Comparison of ENCODE assay signal across 10 mouse cellular contexts in the genomic region with DNA sequence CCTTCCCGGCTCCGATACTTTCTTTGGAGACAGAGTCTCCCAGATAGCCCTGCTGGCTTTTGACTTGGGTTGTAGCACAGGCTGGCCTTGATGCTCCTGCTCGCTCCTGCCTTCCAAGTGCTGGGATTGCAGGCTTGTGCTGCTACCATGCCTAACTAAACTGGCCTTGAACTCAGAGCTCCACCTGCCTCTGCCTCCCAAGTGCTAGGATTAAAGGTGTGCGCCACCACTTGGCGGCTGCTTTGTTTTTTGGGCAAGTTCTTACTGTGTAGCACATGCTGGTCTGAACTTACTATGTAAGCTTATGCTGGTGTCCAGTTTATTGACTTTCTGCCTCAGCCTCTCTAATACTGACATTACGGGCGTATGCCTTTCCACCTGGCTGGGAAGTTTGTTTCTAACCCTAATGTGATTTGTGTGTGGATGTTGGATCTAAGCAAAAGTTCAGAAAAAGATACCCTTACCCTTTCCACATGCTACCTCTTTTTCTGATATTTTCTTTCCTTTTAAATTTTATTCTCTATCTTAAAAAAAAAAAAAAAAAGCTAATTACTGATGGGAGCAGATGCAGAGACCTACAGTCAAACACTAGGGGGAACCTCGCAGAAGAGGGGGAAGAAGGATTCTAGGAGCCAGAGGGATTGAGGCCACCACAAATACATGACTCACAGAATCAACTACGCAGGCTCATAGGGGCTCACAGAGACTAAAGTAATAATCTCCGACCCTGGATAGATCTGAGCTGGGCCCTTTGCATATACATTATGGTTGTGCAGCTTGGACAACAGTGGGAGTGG. TPM values are rescaled to one million over a fixed set of nuclear protein-coding genes. Genes with fewer than 3 reads are reported as not detected.
DNase-seq lines count a peak whose midpoint lies in the region; ATAC-seq and TF ChIP-seq lines count a peak whose summit lies in the region.
"Had no signal": no experiment of that assay in that cellular context is flagged by ENCODE, and none has a peak within 500 bp of the region (broad histone marks: within the 10 kb centered on the region; RNA-seq: fewer than 3 reads in every experiment).

No protein-coding gene starts in this region.

- no peak overlapping the region for H3K9ac ChIP-seq in kidney, embryonic 14.5 days (ENCODE audit: low read depth, low read length)
- no peak overlapping the region for H3K9ac ChIP-seq in hindbrain, embryonic 14.5 days
- no peak overlapping the region for H3K9ac ChIP-seq in midbrain, embryonic 12.5 days (replicated peaks)

- H3K27me3 ChIP-seq in kidney, embryonic 14.5 days (ENCODE audit: control insufficient read depth, insufficient read depth, low read length) = no peaks in the 10 kb centered on the region
- no peaks in the 10 kb centered on the region for H3K27me3 ChIP-seq in G1E (ENCODE audit: insufficient read depth, low read length)
- H3K27me3 ChIP-seq in hindbrain, embryonic 14.5 days (ENCODE audit: control insufficient read depth, insufficient read depth, low read length) = no peaks in the 10 kb centered on the region
- no peaks in the 10 kb centered on the region for H3K27me3 ChIP-seq in midbrain, embryonic 12.5 days

- no peak overlapping the region for H3K27ac ChIP-seq in kidney, embryonic 14.5 days (ENCODE audit: low read depth, low read length)
- H3K27ac ChIP-seq in hindbrain, embryonic 14.5 days = no peak overlapping the region
- H3K27ac ChIP-seq in midbrain, embryonic 12.5 days (replicated peaks) = no peak overlapping the region

- no peak for TF ChIP-seq CTCF in G1E (IDR thresholded peaks at IDR 0.05; ENCODE audit: low read depth, low read length)

- H3K36me3 ChIP-seq in kidney, embryonic 14.5 days (ENCODE audit: control insufficient read depth, insufficient read depth, low read length) = peaks cover 38% of the 10 kb centered on the region
- H3K36me3 ChIP-seq in G1E (replicated peaks) = peaks cover 72% of the 10 kb centered on the region
- H3K36me3 ChIP-seq in hindbrain, embryonic 14.5 days (replicated peaks; ENCODE audit: control insufficient read depth, insufficient read depth) = peaks cover 40% of the 10 kb centered on the region
- peaks cover 39% of the 10 kb centered on the region for H3K36me3 ChIP-seq in midbrain, embryonic 12.5 days

- WGBS in kidney, embryonic 14.5 days = 95% methylated on average over 10 of the region's 10 CpGs
- WGBS in hindbrain, embryonic 14.5 days = 94% methylated on average over 10 of the region's 10 CpGs
- WGBS in midbrain, embryonic 12.5 days = 93% methylated on average over 10 of the region's 10 CpGs

- no peaks in the 10 kb centered on the region for H3K9me3 ChIP-seq in kidney, embryonic 14.5 days (ENCODE audit: control insufficient read depth, low read length)
- no peaks in the 10 kb centered on the region for H3K9me3 ChIP-seq in G1E (replicated peaks)
- no peaks in the 10 kb centered on the region for H3K9me3 ChIP-seq in hindbrain, embryonic 14.5 days (ENCODE audit: control insufficient read depth, low read length)
- no peaks in the 10 kb centered on the region for H3K9me3 ChIP-seq in midbrain, embryonic 12.5 days

- H3K4me3 ChIP-seq in kidney, embryonic 14.5 days (ENCODE audit: low read length) = no peak overlapping the region; the same call in 1 of the 2 replicates
- H3K4me3 ChIP-seq in G1E (ENCODE audit: low read depth, low read length) = peak overlapping the region; percentile 85; the same call in 1 of the 2 replicates
- no peak overlapping the region for H3K4me3 ChIP-seq in hindbrain, embryonic 14.5 days (replicated peaks; ENCODE audit: low read length)
- H3K4me3 ChIP-seq in midbrain, embryonic 12.5 days = peak overlapping the region; percentile 92; the same call in 1 of the 2 replicates

- no peak for DNase-seq in kidney, adult 8-10 months
- no peak for DNase-seq in G1E (ENCODE audit: low spot score)
- no peak for DNase-seq in hindbrain, embryonic 14.5 days (ENCODE audit: low spot score)
- no peak for DNase-seq in ovary, postnatal 14 days (ENCODE audit: low spot score)
- DNase-seq in retina, postnatal 1 day = no peak
- no peak for DNase-seq in lung, adult 18-20 months
- DNase-seq: heart, postnatal 4 days had no signal

- ATAC-seq in kidney, embryonic 14.5 days (ENCODE audit: low FRiP score, low TSS enrichment) = no peak
- ATAC-seq in G1E (ENCODE audit: extremely low read depth, insufficient number of reproducible peaks, low FRiP score, poor library complexity, severe bottlenecking) = no peak
- no peak for ATAC-seq in hindbrain, embryonic 14.5 days (ENCODE audit: low FRiP score)
- ATAC-seq in midbrain, embryonic 12.5 days (ENCODE audit: low FRiP score, low read depth) = no peak

- peak overlapping the region; percentile 95; the same call in 1 of the 2 replicates for H3K4me2 ChIP-seq in kidney, embryonic 14.5 days (replicated peaks; ENCODE audit: low read depth, low read length)
- H3K4me2 ChIP-seq in hindbrain, embryonic 14.5 days (replicated peaks) = peak overlapping the region; percentile 96
- peak overlapping the region; percentile 96; the same call in 1 of the 2 replicates for H3K4me2 ChIP-seq in midbrain, embryonic 12.5 days (replicated peaks)

- H3K4me1 ChIP-seq in kidney, embryonic 14.5 days (ENCODE audit: control insufficient read depth, insufficient read depth, low read length) = peaks cover 23% of the 10 kb centered on the region
- peaks cover 36% of the 10 kb centered on the region for H3K4me1 ChIP-seq in G1E (ENCODE audit: insufficient read depth, low read depth, low read length)
- H3K4me1 ChIP-seq in hindbrain, embryonic 14.5 days (replicated peaks; ENCODE audit: control insufficient read depth, insufficient read depth, low read length) = peaks cover 16% of the 10 kb centered on the region
- peaks cover 29% of the 10 kb centered on the region for H3K4me1 ChIP-seq in midbrain, embryonic 12.5 days

RNA-seq across cellular contexts. Expression of gene Nop9, which starts 1.8 kb away (rescaled TPM):
- polyA plus RNA-seq in kidney, embryonic 14.5 days (2014; fragmentation: Nextera tagmentation; extraction: Ambion mirVana) = 43.3 and 44.0 TPM in 2 replicates
- total RNA-seq in G1E (2014; fragmentation: Nextera tagmentation) = 23.0 and 32.6 TPM in 2 replicates
- total RNA-seq in G1E (2017) = 22.3 and 23.5 TPM in 2 replicates
- 45.5 and 56.5 TPM in 2 replicates for polyA plus RNA-seq in G1E (2012)
- 31.4 and 33.0 TPM in 2 replicates for polyA plus RNA-seq in hindbrain, embryonic 14.5 days (2014; fragmentation: Nextera tagmentation; extraction: Ambion mirVana)
- polyA plus RNA-seq in midbrain, embryonic 12.5 days (2016; fragmentation: Nextera tagmentation; extraction: Ambion mirVana) = 44.1 and 45.9 TPM in 2 replicates

RNA-seq across cellular contexts. Expression of gene Dhrs1, which starts 1.8 kb away (rescaled TPM):
- 75.2 and 82.3 TPM in 2 replicates for polyA plus RNA-seq in kidney, embryonic 14.5 days (2014; fragmentation: Nextera tagmentation; extraction: Ambion mirVana)
- total RNA-seq in G1E (2014; fragmentation: Nextera tagmentation) = 67.7 and 86.7 TPM in 2 replicates
- total RNA-seq in G1E (2017) = 39.3 and 57.2 TPM in 2 replicates
- polyA plus RNA-seq in G1E (2012) = 4.2 and 6.5 TPM in 2 replicates
- 70.8 and 72.3 TPM in 2 replicates for polyA plus RNA-seq in hindbrain, embryonic 14.5 days (2014; fragmentation: Nextera tagmentation; extraction: Ambion mirVana)
- 64.8 and 65.9 TPM in 2 replicates for polyA plus RNA-seq in midbrain, embryonic 12.5 days (2016; fragmentation: Nextera tagmentation; extraction: Ambion mirVana)

RNA-seq across cellular contexts. Expression of gene Cideb, which starts 11.0 kb away (rescaled TPM):
- 2.9 and 3.6 TPM in 2 replicates for polyA plus RNA-seq in kidney, embryonic 14.5 days (2014; fragmentation: Nextera tagmentation; extraction: Ambion mirVana)
- not detected in 2 replicates for total RNA-seq in G1E (2014; fragmentation: Nextera tagmentation)
- 0.38 TPM in 1 of 2 replicates, not detected in the other for total RNA-seq in G1E (2017)
- polyA plus RNA-seq in G1E (2012) = not detected in 2 replicates
- polyA plus RNA-seq in hindbrain, embryonic 14.5 days (2014; fragmentation: Nextera tagmentation; extraction: Ambion mirVana) = not detected in 2 replicates
- polyA plus RNA-seq in midbrain, embryonic 12.5 days (2016; fragmentation: Nextera tagmentation; extraction: Ambion mirVana) = not detected in 2 replicates
- total RNA-seq: neutrophil, adult 5-6 weeks had no signal

RNA-seq across cellular contexts. Expression of gene Ltb4r2, which starts 14.0 kb away (rescaled TPM):
- 0.08 and 0.39 TPM in 2 replicates for polyA plus RNA-seq in kidney, embryonic 14.5 days (2014; fragmentation: Nextera tagmentation; extraction: Ambion mirVana)
- total RNA-seq in G1E (2014; fragmentation: Nextera tagmentation) (0.44 TPM in 1 of 2 replicates, not detected in the other), G1E (2017) (0.11 and 0.12 TPM in 2 replicates)
- polyA plus RNA-seq in G1E (2012) = 0.12 TPM in 1 of 2 replicates, not detected in the other
- 0.36 and 0.70 TPM in 2 replicates for polyA plus RNA-seq in hindbrain, embryonic 14.5 days (2014; fragmentation: Nextera tagmentation; extraction: Ambion mirVana)
- 0.24 and 0.41 TPM in 2 replicates for polyA plus RNA-seq in midbrain, embryonic 12.5 days (2016; fragmentation: Nextera tagmentation; extraction: Ambion mirVana)

RNA-seq across cellular contexts. Expression of gene Ltb4r1, which starts 18.5 kb away (rescaled TPM):
- 0.23 TPM in 1 of 2 replicates, not detected in the other for polyA plus RNA-seq in kidney, embryonic 14.5 days (2014; fragmentation: Nextera tagmentation; extraction: Ambion mirVana)
- 0.53 TPM in 1 of 2 replicates, not detected in the other for total RNA-seq in G1E (2014; fragmentation: Nextera tagmentation)
- total RNA-seq in G1E (2017) = 0.11 and 0.17 TPM in 2 replicates
- polyA plus RNA-seq in G1E (2012) = 1.0 and 1.2 TPM in 2 replicates
- 0.20 TPM in 1 of 2 replicates, not detected in the other for polyA plus RNA-seq in hindbrain, embryonic 14.5 days (2014; fragmentation: Nextera tagmentation; extraction: Ambion mirVana)
- 0.13 TPM in 1 of 2 replicates, not detected in the other for polyA plus RNA-seq in midbrain, embryonic 12.5 days (2016; fragmentation: Nextera tagmentation; extraction: Ambion mirVana)

Comparison
In these comparisons a context has a peak if more than half of its experiments do, and no peak if none do; other contexts are left out.
1. H3K4me3 ChIP-seq: peak in G1E (single experiment) and midbrain, embryonic 12.5 days (single experiment); none in kidney, embryonic 14.5 days (single experiment) and hindbrain, embryonic 14.5 days (single experiment).
2. Peak in every context shown above with its lines, with median percentiles within 50 percentile points of each other: H3K4me2 ChIP-seq.